Mouse (Mus musculus) R1 (cell line): ENCODE results near the gene Scamp2.

Experiments used
- DNase-seq: peaks from one replicate; pipeline ENCODE4 v3.0.0-alpha.2; 2018; ENCODE audit warnings: low read depth, low spot score

Gene Scamp2

GRCm38 (mm10) chr9:57560861-57561710 lies at the start of gene Scamp2:
Gene Scamp2 (plus strand): TSS chr9:57560943.
- DNase-seq: peak; percentile 98

- peak; percentile 82 for DNase-seq
Measured at GRCm38 (mm10) chr9:57517113-57517512, 43.6 kb upstream of the Scamp2 start.

- peak; percentile 74 for DNase-seq
Measured at GRCm38 (mm10) chr9:57520375-57521055, 40.2 kb upstream of the Scamp2 start.

GRCm38 (mm10) chr9:57521056-57521911 lies 39.5 kb upstream of the Scamp2 start, which contains the start of gene Cox5a:
Gene Cox5a (plus strand): TSS chr9:57521274.
- peak; percentile 89 for DNase-seq

- peak; percentile 24 for DNase-seq
Measured at GRCm38 (mm10) chr9:57522114-57522860, 38.5 kb upstream of the Scamp2 start.

GRCm38 (mm10) chr9:57522861-57523246 lies 37.9 kb upstream of the Scamp2 start:
- peak; percentile 48 for DNase-seq

- peak; percentile 91 for DNase-seq
Measured at GRCm38 (mm10) chr9:57523754-57524153, 37.0 kb upstream of the Scamp2 start.

GRCm38 (mm10) chr9:57524439-57524838 lies 36.3 kb upstream of the Scamp2 start:
- no peak for DNase-seq

GRCm38 (mm10) chr9:57525516-57525915 lies 35.2 kb upstream of the Scamp2 start:
- no peak for DNase-seq

- DNase-seq: no peak
Measured at GRCm38 (mm10) chr9:57526435-57526834, 34.3 kb upstream of the Scamp2 start.

GRCm38 (mm10) chr9:57531946-57532345 lies 28.8 kb upstream of the Scamp2 start:
- DNase-seq: no peak

GRCm38 (mm10) chr9:57536362-57536761 lies 24.4 kb upstream of the Scamp2 start:
- peak; percentile 44 for DNase-seq

GRCm38 (mm10) chr9:57537044-57537727 lies 23.6 kb upstream of the Scamp2 start, which contains the start of gene Fam219b:
Gene Fam219b (plus strand): TSS chr9:57537528.
- peak; percentile 94 for DNase-seq

GRCm38 (mm10) chr9:57537728-57538181 lies 23.0 kb upstream of the Scamp2 start:
- DNase-seq: peak; percentile 53

GRCm38 (mm10) chr9:57539550-57539949 lies 21.2 kb upstream of the Scamp2 start:
- DNase-seq: no peak

- peak; percentile 50 for DNase-seq
Measured at GRCm38 (mm10) chr9:57541312-57541711, 19.4 kb upstream of the Scamp2 start.

- no peak for DNase-seq
Measured at GRCm38 (mm10) chr9:57543951-57544350, 16.8 kb upstream of the Scamp2 start.

- no peak for DNase-seq
Measured at GRCm38 (mm10) chr9:57547287-57547686, 13.5 kb upstream of the Scamp2 start.

GRCm38 (mm10) chr9:57547869-57548268 lies 12.9 kb upstream of the Scamp2 start:
- DNase-seq: peak; percentile 54

- no peak for DNase-seq
Measured at GRCm38 (mm10) chr9:57549186-57549585, 11.6 kb upstream of the Scamp2 start.
